Mouse (Mus musculus) spleen, postnatal 14 days (tissue): Measurements from ENCODE around the gene Itga1.
A peak's percentile ranks its signal among the peaks of the same experiment; 100 is the strongest.

Source experiments
- DNase-seq, 2 experiments: peaks; one replicate each; pipeline ENCODE4 v3.0.0; 2021 to 2022; ENCODE audit warnings: low spot score in 2 of 2

Gene Itga1

GRCm38 (mm10) chr13:115098227-115098626 is 3.5 kb downstream of the Itga1 start:
- no peak for DNase-seq

- DNase-seq: no peak
These were observed 4.8 kb downstream of the Itga1 start for GRCm38 (mm10) chr13:115096965-115097364.

- no peak for DNase-seq
These were observed 5.5 kb downstream of the Itga1 start for GRCm38 (mm10) chr13:115096216-115096615.

GRCm38 (mm10) chr13:115095392-115095791 is 6.4 kb downstream of the Itga1 start:
- no peak for DNase-seq

- DNase-seq: no peak
These were observed 10.3 kb downstream of the Itga1 start for GRCm38 (mm10) chr13:115091511-115091910.

- no peak for DNase-seq
These were observed 10.8 kb downstream of the Itga1 start for GRCm38 (mm10) chr13:115090977-115091445.

- DNase-seq: peak; percentile 92 to 93
These were observed 11.4 kb downstream of the Itga1 start, which contains the start of gene Pelo for GRCm38 (mm10) chr13:115090069-115090976. Gene Pelo, minus strand, starts transcription at chr13:115090186.

GRCm38 (mm10) chr13:115089395-115090025 is 12.3 kb downstream of the Itga1 start:
- DNase-seq: peak; percentile 9 to 30

GRCm38 (mm10) chr13:115089020-115089394 is 12.8 kb downstream of the Itga1 start:
- no peak for DNase-seq

GRCm38 (mm10) chr13:115085974-115086373 is 15.8 kb downstream of the Itga1 start:
- no peak for DNase-seq

- no peak for DNase-seq
These were observed 19.4 kb downstream of the Itga1 start for GRCm38 (mm10) chr13:115082339-115082738.

GRCm38 (mm10) chr13:115079996-115080585 is 21.7 kb downstream of the Itga1 start:
- DNase-seq: no peak

- DNase-seq: no peak
These were observed 22.6 kb downstream of the Itga1 start for GRCm38 (mm10) chr13:115078997-115079685.

GRCm38 (mm10) chr13:115077346-115078134 is 24.2 kb downstream of the Itga1 start:
- no peak for DNase-seq

GRCm38 (mm10) chr13:115072386-115072785 is 29.4 kb downstream of the Itga1 start:
- no peak for DNase-seq

GRCm38 (mm10) chr13:115071431-115071830 is 30.3 kb downstream of the Itga1 start:
- DNase-seq: no peak

- DNase-seq: no peak
These were observed 33.8 kb downstream of the Itga1 start for GRCm38 (mm10) chr13:115067968-115068330.

- DNase-seq: no peak
These were observed 34.3 kb downstream of the Itga1 start for GRCm38 (mm10) chr13:115067324-115067967.

- DNase-seq: no peak
These were observed 44.2 kb downstream of the Itga1 start for GRCm38 (mm10) chr13:115057555-115057954.

GRCm38 (mm10) chr13:115054783-115055182 is 47.0 kb downstream of the Itga1 start:
- DNase-seq: no peak

- no peak for DNase-seq
These were observed 49.2 kb downstream of the Itga1 start for GRCm38 (mm10) chr13:115052568-115052967.
